Mouse (Mus musculus) spleen, embryonic (tissue): ENCODE measurements around the gene Stard10.

Source experiments
- CTCF ChIA-PET: fragments of 350-600 bp; sonication (Branson Sonifier 250); formaldehyde crosslinking; loops from one replicate; lab custom pipeline; 2022; lab: Charles Lee

Stard10 gene

DNA sequence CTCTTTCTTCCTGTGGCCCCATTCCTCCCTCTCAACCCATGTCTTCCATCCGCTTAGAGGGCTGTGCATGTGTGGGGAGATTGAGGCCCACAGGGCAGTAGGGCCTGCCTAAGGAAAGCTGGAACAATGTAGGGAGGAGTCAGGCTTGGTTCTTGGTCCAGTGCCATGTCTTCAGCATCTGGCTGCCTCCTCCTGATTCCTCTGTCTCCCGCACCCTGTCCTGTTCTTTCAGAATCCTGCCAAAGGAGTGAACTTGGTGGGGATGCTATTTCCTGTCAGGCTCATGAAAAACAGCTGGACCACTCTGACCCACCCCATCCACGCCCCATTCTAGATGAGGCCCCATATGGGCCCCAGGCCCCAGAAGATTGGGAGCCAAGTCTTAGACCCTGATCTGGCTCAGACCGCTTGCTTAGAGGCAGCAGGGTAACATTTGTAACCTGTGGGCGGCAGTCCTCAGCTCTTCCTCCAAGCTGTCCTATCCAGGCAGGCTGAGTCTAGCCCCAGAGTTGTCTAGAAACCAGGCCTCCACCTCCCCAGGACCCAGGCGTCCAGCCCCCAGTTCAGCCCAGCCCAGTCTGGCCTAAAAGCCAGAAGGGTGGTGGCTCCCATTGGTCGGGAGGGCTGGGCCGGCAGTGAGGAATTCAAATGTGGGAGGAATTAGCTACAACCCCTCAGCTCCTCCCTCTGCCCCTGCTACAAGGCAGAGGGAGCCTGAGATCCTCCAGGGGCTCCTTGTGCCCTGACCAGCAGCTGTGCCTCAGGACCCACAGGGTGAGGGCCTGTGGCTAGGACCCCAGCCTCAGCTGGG, 77.0 kb downstream of the Stard10 start:
- CTCF ChIA-PET, result no interaction called here

DNA sequence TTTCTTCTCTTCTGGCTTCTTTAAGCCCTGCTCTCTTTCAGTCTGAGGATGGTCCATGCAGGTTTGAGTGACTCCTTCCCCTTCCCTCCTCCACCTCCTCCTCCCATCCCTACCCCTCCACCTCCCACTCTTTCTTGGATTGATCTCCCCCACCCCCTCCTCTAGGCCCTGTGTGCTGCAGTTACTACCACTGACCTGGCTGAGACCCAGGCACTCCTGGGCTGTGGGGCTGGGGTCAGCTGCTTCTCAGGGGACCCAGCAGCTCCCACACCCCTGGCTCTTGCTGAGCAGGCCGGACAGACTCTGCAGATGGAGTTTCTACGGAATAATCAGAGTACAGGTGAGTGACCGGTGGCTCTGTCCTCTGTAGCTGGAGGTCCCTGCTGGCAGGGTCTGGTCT, 77.7 kb downstream of the Stard10 start:
- CTCF ChIA-PET, result no interaction called here

DNA sequence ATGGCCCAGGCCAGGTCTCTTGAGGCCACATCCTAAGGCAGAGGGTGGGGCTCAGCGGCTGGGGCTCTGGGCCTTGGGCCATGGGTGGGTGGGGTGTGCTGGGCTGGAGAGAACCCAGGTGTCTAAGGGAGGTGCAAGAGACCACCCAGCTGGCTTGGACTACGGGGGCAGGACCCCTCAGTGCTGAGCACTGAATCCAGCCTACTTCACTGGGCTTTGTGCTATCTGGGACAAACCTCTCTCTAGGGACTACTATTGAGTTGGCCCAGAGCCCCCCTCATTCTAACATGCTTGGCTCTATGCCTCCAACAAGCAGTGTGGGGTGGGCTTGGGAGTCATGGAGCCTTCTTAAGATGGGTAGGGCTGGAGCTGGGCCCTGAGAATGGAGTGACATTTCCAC, 78.6 kb downstream of the Stard10 start:
- CTCF ChIA-PET, result no interaction called here
